Mouse (Mus musculus): Measurements from ENCODE around the gene Gm20388. TPM values are rescaled to one million over a fixed set of nuclear protein-coding genes. Genes with fewer than 3 reads are reported as not detected.
"Not testable (repeated sequence)": the region's sequence is repeated elsewhere in the genome, so short reads cannot be mapped to it uniquely, and the experiment has no call there.

Gm20388 gene
- total RNA-seq, 2 experiments from 2014 or later, result 4.4 to 7.8 TPM

DNA sequence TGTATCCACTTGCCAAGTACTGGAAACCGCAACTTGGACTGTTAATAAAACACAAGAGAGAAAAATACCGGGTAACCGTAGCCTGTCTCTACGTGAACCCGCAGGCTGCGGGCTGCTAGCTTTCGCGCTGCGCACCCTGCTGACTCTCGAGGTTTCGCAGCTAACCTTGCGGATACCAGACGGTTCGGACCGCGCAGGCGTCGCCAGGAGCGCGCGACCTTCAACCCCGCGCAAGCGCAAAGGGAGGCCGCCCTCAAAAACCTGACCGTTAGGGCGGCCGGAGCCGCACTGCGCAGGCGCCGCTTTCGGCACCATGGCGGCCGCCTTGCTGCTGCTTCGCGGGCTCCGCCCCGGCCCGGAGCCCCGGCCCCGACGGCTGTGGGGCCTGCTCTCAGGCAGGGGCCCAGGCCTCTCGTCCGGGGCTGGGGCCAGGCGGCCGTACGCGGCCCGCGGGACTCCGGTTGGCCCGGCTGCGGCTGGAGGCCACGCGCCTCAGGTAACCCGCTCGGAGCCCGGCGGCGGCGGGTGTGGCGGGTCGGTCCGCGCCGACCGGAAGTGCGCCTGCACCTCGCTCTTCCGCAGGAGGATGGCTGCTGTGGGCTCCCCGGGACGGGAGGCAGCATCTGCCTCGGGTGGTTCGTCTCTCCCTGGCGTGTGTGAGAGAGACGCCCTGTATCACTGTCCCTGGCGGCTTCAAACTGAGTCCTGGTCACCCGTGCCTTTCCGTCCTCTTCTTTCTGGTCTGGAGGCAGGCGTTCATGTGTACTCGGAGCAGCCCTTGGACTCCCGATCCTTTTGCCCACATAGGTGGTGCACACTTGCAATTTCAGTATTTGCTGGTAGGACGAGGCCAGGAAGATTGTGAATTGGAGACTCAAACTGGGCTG is 3154.8 kb downstream of the Gm20388 start:
- peak; percentile 95 to 97 for DNase-seq (ENCODE audit: low spot score in 2 of 2)

DNA sequence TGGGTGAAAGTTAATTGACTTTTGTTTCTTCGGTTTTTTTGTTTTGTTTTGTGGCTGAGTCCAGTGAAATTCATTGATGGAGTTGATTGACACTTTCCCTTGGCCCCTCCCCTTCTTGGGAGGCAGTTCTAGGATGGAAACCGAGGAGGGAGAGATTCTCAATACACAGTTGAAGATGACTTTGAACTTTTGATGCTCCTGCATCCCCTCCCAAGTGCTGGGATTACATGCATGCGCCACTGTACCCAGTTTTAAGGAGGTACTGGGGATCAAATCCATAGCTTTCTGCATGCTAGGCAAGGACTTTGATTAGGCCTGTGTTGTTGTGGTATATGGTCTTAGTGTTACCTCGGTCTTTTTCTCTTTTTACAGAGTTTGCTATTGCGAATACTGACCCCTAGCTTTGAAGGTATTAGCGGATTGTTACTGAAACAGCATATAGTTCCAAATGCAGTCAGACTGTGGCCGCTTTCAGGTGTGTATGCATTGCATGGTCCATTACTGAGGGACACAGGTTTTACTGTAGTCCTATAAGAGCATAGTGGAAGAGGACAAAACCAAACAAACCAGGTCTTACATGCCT is 3155.6 kb downstream of the Gm20388 start:
- no peak for DNase-seq (ENCODE audit: low spot score in 2 of 2)

- no peak for DNase-seq (ENCODE audit: low spot score in 2 of 2)
These were observed 3160.5 kb downstream of the Gm20388 start for GRCm38 (mm10) chr8:123071176-123071575.

DNA sequence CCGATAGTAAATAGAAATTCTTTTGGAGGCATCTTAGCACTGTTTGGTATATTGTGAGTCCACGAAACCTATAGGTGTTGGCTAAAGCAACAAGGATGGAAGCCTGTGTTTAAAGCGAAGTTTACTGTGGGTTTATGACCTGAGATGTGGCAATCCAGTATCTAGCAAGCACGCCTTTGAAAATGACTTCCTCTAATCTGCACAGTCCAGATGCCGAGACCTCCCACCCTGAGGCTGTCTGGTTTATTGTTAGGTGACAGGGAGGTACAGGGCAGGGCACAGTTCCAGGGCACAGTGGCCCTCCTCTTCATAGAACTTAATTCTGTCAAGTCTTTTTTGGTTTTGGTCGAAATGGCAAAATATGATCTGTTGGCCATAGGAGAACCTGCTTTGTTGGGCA is 3166.6 kb downstream of the Gm20388 start:
- DNase-seq (ENCODE audit: low spot score in 2 of 2), result no peak

DNA sequence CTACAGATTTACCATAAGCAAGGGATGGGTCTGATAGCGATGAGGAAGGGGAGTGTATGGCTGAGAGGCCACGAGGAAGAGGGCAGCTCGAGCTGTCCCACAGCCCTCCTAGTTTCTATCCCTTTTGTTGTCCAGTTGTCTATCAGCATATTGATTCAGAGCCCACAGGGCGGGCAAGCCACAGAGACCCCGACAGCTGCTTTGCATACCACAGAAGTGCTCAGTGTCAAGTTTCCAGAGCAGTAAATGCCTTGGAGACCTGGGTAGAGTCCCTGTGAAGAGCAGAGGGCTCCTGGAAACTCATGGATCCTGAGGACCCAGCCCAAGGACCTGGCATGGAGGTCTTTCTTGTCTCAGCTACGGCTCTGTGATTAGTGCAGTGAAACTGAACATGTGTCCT is 3172.4 kb downstream of the Gm20388 start:
- DNase-seq (ENCODE audit: low spot score in 2 of 2), result no peak

- DNase-seq (ENCODE audit: low spot score in 2 of 2), result peak in 1 of 2 experiments; percentile 32
These were observed 3173.0 kb downstream of the Gm20388 start for GRCm38 (mm10) chr8:123083610-123084009.

DNA sequence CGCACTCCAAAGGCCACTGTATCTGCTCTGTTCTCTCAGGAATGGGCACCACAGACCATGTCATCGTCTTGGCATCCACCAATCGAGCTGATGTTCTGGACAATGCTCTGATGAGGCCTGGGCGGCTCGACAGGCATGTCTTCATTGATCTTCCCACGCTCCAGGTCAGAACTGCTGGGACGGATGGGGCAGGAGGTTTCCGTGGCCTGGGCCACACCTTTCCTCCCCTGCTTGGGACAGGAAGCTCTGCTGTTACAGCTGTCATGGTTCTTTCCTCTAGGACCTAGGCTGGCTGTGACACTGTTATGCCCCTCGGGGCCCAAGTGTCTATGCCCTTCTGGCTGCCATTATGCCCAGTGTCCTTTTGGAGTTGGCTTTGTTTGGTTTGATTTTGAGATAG is 3176.6 kb downstream of the Gm20388 start:
- no peak for DNase-seq (ENCODE audit: low spot score in 2 of 2)

- no peak for DNase-seq (ENCODE audit: low spot score in 2 of 2)
These were observed 3186.6 kb downstream of the Gm20388 start for GRCm38 (mm10) chr8:123097216-123097615.

DNA sequence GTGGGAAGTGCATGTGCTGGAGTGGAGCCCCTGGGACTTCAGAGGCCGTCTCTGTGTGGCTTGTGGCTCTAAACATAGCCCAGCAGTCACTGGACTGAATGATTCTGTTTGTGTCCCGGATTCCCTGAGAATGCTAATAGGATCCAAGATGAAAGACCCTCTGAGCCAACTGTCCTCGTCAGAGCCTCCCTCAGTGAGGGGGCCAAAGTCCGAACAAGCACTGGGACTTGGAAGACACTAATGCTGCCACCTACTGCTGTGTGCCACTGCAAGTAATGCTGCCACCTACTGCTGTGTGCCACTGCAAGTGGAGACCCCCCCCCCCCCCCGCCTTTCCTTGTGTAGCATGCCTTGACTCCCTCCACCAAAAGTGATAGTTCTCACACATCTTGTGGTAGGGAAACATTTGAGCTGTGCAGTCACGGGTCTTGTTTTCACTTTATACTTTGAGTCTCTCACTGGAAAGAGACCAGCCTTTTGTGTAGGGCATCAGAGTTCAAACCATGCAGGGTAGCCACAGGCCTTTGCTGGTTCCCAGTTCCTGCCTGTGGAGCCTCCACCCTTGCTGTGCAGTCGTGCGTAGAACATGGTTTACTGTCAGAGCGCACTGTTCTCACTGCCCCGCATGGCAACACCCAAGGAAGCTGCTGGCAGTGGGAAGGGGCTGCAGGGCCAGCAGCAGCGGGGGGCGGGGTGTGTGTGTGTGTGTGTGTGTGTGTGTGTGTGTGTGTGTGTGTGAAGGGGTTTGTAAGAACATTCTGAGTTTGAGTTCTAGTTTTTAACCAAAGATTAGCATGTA is 3187.3 kb downstream of the Gm20388 start:
- peak in 1 of 2 experiments; percentile 32 for DNase-seq (ENCODE audit: low spot score in 2 of 2)

DNA sequence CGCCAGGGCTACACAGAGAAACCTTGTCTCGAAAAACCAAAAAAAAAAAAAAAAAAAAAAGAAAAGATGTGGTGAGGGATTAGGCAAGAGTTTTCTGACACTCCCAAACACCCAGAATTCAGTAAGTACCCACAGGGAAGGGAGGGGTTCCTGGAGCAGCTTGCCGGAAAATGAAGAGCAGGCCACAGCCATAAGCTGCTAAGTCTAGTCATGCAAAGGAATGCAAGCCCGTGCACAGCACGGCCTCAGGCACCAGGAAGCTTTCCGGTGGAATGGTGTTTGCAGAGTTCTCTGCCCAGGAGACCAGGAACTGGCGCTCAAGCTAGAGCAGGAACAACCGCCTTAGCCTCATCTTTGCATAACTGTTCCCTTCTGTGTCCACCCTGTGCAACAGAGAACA is 3189.6 kb downstream of the Gm20388 start:
- no peak for DNase-seq (ENCODE audit: low spot score in 2 of 2)

DNA sequence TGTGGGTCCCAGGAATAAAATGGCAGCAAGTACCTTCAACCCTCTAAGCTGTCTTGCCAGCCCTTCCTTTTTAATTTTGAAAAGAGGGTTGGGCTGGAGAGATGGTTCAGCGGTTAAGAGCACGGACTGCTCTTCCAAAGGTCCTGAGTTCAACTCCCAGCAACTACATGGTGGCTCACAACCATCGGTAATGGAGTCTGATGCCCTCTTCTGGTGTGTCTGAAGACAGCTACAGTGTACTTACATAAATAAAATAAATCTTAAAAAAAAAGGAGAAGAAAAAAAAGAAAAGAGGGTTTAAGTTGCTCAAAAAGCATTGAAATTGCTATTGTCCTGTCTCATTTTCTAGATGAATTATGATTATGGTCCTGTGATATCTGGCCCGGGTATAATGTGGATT is 3190.6 kb downstream of the Gm20388 start:
- DNase-seq (ENCODE audit: low spot score in 2 of 2), result no peak

- DNase-seq (ENCODE audit: low spot score in 2 of 2), result peak; percentile 98
These were observed 3191.4 kb downstream of the Gm20388 start, which contains the start of gene Rpl13 for GRCm38 (mm10) chr8:123101735-123102685. Rpl13 (plus strand) TSS chr8:123102350.

- not testable (repeated sequence) for DNase-seq (ENCODE audit: low spot score in 2 of 2)
These were observed 3192.2 kb downstream of the Gm20388 start for GRCm38 (mm10) chr8:123102855-123103254.

DNA sequence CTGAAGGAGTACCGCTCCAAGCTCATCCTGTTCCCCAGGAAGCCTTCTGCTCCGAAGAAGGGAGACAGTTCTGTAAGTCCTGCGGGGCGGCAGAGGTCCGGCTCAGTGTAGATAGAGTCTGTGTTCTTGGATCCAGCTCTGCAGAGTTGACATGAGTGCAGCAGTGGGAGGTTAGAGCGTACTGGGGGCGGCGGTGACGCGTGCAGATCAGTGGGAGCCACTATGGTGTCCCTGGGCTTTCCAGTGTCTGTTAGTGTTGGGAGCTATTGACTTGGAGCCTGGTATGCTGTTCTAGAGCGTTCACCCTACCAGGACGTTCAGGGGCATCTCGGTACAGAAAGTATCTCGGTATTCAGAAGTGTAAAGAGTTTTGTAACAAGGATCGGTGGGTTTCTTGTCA is 3192.6 kb downstream of the Gm20388 start:
- no peak for DNase-seq (ENCODE audit: low spot score in 2 of 2)

- no peak for DNase-seq (ENCODE audit: low spot score in 2 of 2)
These were observed 3193.6 kb downstream of the Gm20388 start for GRCm38 (mm10) chr8:123104046-123104767.

DNA sequence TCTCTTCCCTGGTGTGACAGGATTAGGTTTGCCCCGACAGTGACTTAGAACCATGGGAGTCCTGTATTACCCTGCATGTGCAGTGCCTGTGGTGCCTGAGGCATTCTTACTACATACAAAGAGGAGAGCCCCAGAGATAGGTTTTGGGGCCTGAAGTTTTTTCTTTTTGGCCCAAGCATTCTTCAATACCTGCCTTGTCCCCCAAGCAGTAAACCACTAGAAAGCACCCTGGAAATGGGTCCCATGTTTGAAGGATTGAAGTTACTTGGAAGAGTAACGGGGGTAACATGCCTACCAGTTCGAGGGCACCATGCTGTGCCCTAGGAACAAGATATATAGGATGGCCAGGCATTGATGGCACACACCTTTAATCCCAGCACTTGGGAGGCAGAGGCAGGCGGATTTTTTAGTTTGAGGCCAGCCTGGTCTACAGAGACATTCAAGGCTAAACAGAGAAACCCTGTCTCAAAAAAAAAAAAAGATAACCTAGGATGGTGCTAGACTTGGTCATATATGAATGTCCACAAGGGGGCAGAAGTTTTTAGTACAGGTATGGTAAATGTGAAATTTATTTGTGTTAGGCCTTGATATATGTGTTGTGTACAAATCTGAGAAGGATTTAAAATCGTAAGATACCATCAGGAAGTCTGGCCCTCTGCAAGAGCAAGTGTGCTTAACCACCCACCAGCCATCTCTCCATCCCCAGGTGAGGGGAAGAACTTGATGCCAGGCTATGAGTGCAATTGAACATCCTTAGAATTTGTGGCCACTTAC is 3195.1 kb downstream of the Gm20388 start:
- DNase-seq (ENCODE audit: low spot score in 2 of 2), result no peak

DNA sequence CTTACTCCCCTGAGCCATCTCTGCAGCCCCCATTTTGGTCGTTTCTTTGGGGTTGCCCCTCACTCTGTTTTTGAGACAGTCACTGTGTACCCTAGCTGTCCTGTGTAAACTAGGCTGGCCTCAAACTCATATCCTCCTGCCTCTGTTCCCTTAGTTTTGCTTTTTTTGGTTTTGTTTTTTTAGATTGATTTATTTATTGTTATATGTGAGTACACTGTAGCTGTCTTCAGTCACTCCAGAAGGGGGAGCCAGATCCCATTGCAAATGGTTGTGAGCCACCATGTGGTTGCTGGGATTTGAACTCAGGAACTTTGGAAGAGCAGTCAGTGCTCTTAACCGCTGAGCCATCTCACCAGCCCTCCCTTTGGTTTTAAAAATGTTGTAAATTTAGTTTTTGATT is 3195.9 kb downstream of the Gm20388 start:
- no peak for DNase-seq (ENCODE audit: low spot score in 2 of 2)

- DNase-seq (ENCODE audit: low spot score in 2 of 2), result no peak
These were observed 3197.4 kb downstream of the Gm20388 start for GRCm38 (mm10) chr8:123108010-123108409.

DNA sequence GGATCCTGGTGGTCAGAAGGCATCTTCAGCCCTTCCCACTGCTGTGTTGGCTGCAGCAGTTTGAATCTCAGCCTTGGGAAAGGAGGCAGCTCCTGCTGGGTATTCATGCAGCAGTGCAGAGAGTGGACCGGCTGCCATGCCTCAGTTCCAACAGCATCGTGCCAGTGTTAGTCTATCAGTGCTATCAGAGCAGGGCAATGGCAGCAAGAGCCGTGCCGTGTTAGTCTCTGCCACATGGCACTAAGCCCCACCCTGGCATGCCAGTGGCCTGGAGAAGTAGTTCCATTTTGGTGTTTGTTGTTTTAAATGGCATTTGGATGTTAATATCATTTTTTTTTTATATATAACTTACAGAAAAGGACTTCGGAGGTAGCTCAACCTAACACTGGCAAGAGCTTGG is 3198.3 kb downstream of the Gm20388 start:
- no peak for DNase-seq (ENCODE audit: low spot score in 2 of 2)
